Mouse (Mus musculus): ENCODE data around the gene Gm48551. TPM values are rescaled to one million over a fixed set of nuclear protein-coding genes. Genes with fewer than 3 reads are reported as not detected.
A peak's percentile ranks its signal among the peaks of the same experiment; 100 is the strongest.

The Gm48551 gene
- polyA plus RNA-seq, 1 experiment from 2014 or later: 3.8 TPM

DNA sequence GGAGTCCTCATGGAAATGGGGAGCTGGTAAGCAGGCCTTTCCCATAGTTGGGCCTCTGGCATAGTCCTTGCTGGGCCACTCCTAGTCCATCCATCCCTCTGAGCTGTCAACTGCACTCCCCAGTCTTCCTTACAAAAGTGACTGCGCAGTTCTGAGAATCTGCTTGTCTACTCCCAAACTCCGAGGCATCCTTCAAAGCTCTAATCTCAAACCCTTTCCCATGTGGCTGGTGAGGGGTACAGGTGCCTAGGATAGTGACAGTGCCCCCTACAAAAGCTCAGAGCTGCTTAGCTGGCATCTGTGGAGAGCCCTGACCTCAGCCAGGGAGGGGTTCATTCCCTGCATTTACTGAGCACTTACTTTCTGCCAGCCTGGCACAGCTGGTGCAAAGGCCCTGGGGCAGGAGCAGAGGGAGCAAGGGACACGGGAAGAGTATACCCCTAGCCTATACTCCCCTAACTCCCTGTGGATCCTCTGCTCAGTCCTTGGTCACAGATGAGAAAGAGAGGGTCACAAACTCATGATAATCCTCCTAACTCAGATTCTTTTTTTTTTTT, 38.5 kb downstream of the Gm48551 start:
- H3K4me1 ChIP-seq (ENCODE audit: control insufficient read depth, insufficient read depth, low read length): peaks cover 26% of the 10 kb centered on the region
- WGBS: 80% methylated on average over 3 of the region's 3 CpGs

DNA sequence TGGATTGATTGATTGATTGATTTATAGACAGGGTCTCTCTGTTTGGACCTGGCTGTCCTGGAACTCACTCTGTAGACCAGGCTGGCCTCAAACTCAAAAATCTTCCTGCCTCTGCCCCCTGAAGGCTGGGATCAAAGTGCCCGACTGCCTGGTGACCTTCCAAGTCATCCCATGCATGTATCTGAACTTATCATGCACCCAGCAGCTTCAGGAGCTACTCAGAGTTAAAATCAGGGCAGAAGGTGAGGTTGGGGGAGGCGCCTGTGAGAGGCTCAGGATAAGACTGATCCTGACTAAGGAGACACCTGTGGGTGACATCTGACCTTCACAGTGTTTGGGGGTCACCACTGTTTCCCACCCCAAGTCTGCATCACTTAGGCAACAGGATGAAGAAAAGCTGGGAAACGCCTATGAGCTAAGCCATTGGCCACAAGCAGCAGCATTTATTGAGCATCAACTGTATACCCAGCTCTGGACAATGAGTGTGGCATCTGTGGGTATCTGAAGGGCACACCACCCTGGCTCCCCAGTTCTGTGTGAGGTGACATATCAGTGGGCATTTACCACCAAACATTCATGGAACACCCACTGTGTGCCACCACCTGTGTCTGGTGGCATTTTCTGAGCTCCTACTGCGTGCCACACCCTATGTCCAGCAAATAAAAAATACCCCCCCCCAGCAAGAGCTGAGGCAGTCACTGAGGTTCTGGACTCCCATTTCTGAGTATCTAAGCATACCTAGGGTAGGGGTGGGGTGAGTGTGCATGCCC, 39.4 kb downstream of the Gm48551 start:
- H3K36me3 ChIP-seq (ENCODE audit: control insufficient read depth, insufficient read depth, low read length): peaks cover 9% of the 10 kb centered on the region; the same call in 1 of the 2 replicates
- no peaks in the 10 kb centered on the region for H3K27me3 ChIP-seq (ENCODE audit: control insufficient read depth, insufficient read depth, low read length)
- no peaks in the 10 kb centered on the region for H3K9me3 ChIP-seq (ENCODE audit: control insufficient read depth, low read length)
- no peak for ATAC-seq (ENCODE audit: low FRiP score, low TSS enrichment)
- peak overlapping the region; percentile 79; the same call in 1 of the 2 replicates for H3K9ac ChIP-seq (ENCODE audit: low read depth, low read length)
- H3K4me1 ChIP-seq (ENCODE audit: control insufficient read depth, insufficient read depth, low read length): peaks cover 23% of the 10 kb centered on the region
- H3K4me2 ChIP-seq (replicated peaks; ENCODE audit: low read depth, low read length): peak overlapping the region; percentile 63
- H3K4me3 ChIP-seq (ENCODE audit: low read length): peak overlapping the region; percentile 71; the same call in 1 of the 2 replicates
- WGBS: 62% methylated on average over 4 of the region's 4 CpGs
- H3K27ac ChIP-seq (ENCODE audit: low read depth, low read length): peak overlapping the region; percentile 69; the same call in 1 of the 2 replicates

More for the DNA sequence above, 38.5 kb downstream of the Gm48551 start:
- no peak for ATAC-seq (ENCODE audit: low FRiP score, low TSS enrichment)
- Histone ChIP-seq H3K4me3 (ENCODE audit: low read length) (no peak overlapping the region), H3K27me3 (ENCODE audit: control insufficient read depth, insufficient read depth, low read length) (no peaks in the 10 kb centered on the region), H3K9me3 (ENCODE audit: control insufficient read depth, low read length) (no peaks in the 10 kb centered on the region), H3K9ac (ENCODE audit: low read depth, low read length) (no peak overlapping the region), H3K36me3 (ENCODE audit: control insufficient read depth, insufficient read depth, low read length) (peaks cover 9% of the 10 kb centered on the region; the same call in 1 of the 2 replicates), H3K4me2 (replicated peaks; ENCODE audit: low read depth, low read length) (no peak overlapping the region), H3K27ac (ENCODE audit: low read depth, low read length) (no peak overlapping the region)

DNA sequence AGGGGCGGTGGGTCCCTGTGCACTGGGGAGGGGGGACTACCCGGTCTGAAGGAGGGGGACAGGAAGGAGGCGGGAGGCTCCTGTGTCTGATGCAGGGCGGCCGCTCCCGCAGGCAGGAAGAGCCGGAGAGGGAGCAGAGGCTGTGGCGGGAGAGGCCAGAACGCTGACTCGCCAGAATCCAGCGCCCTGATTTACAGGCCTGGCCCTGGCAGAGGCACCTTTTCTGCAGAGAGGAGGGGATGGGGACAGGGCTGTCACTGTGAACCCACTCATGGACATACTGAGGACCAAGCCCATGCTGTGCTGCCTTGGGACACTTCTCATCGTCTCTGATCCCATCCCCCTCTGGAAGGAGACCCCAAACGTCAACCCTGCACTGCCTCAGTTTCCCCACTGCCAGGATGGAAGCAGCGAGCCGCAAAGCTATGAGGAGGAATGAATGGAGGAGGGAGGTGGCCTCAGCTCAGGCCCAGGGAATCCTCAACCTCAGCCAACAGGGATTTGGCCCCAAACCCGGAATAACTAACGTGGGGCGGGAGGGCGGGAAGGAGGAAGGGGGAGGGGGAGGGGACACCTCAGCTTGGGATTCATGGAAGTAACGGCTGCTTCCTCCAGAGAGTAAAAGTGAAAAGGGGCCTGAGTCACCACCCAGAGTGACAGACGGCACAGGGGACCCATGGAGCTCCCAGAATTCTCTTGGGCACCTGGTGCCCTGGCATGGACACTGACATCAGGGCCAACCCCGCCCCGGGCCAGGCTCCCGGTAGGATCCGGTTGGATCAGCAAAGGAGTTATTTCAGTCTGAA, 40.2 kb downstream of the Gm48551 start:
- H3K9me3 ChIP-seq (ENCODE audit: control insufficient read depth, low read length): no peaks in the 10 kb centered on the region
- peaks cover 9% of the 10 kb centered on the region; the same call in 1 of the 2 replicates for H3K36me3 ChIP-seq (ENCODE audit: control insufficient read depth, insufficient read depth, low read length)
- H3K27me3 ChIP-seq (ENCODE audit: control insufficient read depth, insufficient read depth, low read length): no peaks in the 10 kb centered on the region
- peaks cover 22% of the 10 kb centered on the region for H3K4me1 ChIP-seq (ENCODE audit: control insufficient read depth, insufficient read depth, low read length)
- peak overlapping the region; percentile 71 for H3K4me3 ChIP-seq (ENCODE audit: low read length)
- H3K27ac ChIP-seq (ENCODE audit: low read depth, low read length): peak overlapping the region; percentile 69; the same call in 1 of the 2 replicates
- peak overlapping the region; percentile 63 for H3K4me2 ChIP-seq (replicated peaks; ENCODE audit: low read depth, low read length)
- peak; percentile 28 for ATAC-seq (ENCODE audit: low FRiP score, low TSS enrichment)
- peak overlapping the region; percentile 79 for H3K9ac ChIP-seq (ENCODE audit: low read depth, low read length)
- 2% methylated on average over 25 of the region's 25 CpGs for WGBS

DNA sequence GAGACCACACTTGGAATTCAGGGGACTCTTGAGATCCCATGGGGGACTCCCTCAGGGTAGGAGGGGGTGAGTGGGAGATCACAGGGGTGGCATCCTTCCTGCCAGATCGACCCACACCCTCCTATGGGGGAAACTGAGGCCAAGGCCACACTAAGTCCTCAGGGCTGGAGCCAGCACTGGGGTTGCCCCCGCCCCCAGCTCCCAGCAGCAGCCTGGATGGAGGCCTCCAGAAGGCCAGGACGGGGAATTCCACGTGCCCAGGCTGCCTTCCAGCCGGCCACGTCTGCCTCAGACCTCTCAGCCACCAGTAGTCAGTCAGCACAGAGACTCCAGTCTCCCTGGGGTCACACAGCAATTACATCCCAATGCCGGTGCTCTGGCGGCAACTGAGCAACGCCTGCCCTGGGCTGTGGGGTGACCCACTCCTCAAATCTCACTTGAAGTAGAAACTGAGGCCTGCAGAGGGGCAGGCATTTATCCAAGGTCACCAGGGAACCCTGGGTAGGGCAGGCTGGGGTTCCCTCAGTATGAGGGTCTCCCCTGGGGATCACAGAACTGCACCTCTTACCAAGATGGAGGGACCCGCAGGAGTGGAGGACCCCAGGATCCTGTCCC, 41.1 kb downstream of the Gm48551 start:
- H3K36me3 ChIP-seq (ENCODE audit: control insufficient read depth, insufficient read depth, low read length): peaks cover 2% of the 10 kb centered on the region; the same call in 1 of the 2 replicates
- ATAC-seq (ENCODE audit: low FRiP score, low TSS enrichment): no peak
- H3K27ac ChIP-seq (ENCODE audit: low read depth, low read length): peak overlapping the region; percentile 56; the same call in 1 of the 2 replicates
- peak overlapping the region; percentile 79; the same call in 1 of the 2 replicates for H3K9ac ChIP-seq (ENCODE audit: low read depth, low read length)
- 29% methylated on average over 9 of the region's 10 CpGs for WGBS
- peak overlapping the region; percentile 63 for H3K4me2 ChIP-seq (replicated peaks; ENCODE audit: low read depth, low read length)
- H3K9me3 ChIP-seq (ENCODE audit: control insufficient read depth, low read length): no peaks in the 10 kb centered on the region
- H3K4me1 ChIP-seq (ENCODE audit: control insufficient read depth, insufficient read depth, low read length): peaks cover 25% of the 10 kb centered on the region
- H3K4me3 ChIP-seq (ENCODE audit: low read length): peak overlapping the region; percentile 71
- no peaks in the 10 kb centered on the region for H3K27me3 ChIP-seq (ENCODE audit: control insufficient read depth, insufficient read depth, low read length)

DNA sequence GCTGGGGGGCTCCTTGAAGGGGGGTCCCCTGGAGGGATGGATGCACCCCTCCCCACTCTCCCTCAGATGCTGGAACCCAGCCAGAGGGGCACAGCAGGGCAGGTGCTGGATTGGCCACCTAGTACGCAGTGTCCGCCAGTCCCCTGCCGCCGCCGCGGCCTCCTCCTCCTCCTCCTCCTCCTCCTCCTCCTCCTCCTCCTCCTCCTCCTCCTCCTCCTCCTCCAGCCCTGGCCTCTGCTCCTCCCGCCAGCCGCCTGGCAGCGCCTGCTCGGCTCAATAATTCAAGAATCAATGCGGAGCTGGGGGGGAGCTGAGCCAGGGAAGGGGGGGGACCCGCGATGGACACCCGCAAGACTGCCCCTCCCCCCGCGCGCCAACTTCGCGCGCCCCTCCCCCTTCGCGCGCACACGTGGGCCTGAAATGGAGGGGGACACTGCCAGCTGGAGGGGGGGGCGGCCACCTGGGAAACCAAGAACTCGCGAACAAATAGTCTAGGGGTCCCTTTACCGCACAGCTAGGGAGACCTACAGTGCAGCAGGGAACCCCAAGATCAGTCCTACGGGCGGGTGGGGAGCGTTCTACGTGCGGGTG, 41.9 kb downstream of the Gm48551 start:
- Histone ChIP-seq H3K36me3 (ENCODE audit: control insufficient read depth, insufficient read depth, low read length) (no peaks in the 10 kb centered on the region), H3K4me2 (replicated peaks; ENCODE audit: low read depth, low read length) (peak overlapping the region; percentile 63), H3K4me3 (ENCODE audit: low read length) (peak overlapping the region; percentile 71), H3K4me1 (ENCODE audit: control insufficient read depth, insufficient read depth, low read length) (peaks cover 25% of the 10 kb centered on the region), H3K27ac (ENCODE audit: low read depth, low read length) (no peak overlapping the region; the same call in 1 of the 2 replicates), H3K9ac (ENCODE audit: low read depth, low read length) (peak overlapping the region; percentile 79), H3K27me3 (ENCODE audit: control insufficient read depth, insufficient read depth, low read length) (no peaks in the 10 kb centered on the region), H3K9me3 (ENCODE audit: control insufficient read depth, low read length) (no peaks in the 10 kb centered on the region)
- WGBS: under 1% methylated on average over 23 of the region's 33 CpGs
- no peak for ATAC-seq (ENCODE audit: low FRiP score, low TSS enrichment)

DNA sequence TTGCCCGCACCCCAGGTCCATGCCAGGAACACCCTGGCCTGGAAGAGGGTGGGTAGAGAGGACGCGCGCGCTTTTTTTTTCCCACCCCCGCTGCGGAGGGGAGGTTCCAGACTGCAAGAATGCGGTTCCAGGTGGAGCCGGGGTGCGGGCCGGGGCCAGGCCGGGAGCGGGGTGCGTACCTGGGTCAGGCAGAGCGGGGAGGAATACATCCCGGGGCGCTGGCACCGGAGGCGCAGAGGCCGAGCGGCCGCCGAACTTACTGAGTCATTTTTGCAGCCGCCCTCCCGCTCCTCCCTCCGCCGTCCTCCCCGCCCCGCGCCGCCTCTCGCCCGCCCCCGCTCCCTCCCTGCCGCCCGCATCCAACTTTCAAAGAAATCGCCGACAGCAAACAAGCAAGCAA, 42.6 kb downstream of the Gm48551 start:
- WGBS: 2% methylated on average over 36 of the region's 38 CpGs
- H3K4me1 ChIP-seq (ENCODE audit: control insufficient read depth, insufficient read depth, low read length): peaks cover 31% of the 10 kb centered on the region

DNA sequence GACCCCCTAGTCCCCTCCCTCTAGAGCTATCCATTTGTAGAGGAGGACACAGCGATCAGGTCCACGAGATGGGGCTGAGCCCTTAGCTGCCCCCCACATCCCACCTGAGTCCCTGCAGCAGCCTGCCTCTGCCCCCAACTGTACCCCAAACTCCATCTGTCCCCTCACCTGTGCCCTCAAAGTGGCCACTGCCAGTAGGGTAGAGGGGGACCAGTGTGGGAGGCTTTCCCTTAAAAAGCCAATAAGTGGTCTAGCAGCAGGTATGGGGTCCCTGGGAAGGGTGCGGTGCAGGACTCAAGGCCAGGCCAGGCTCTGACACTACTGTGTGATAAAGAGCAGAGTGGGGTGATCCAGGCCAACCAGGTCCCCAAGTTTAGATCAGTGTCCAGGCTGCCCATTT, 43.1 kb downstream of the Gm48551 start:
- no peak overlapping the region for H3K27ac ChIP-seq (ENCODE audit: low read depth, low read length)
- WGBS: 28% methylated on average over 3 of the region's 3 CpGs

More for the DNA sequence above, 42.6 kb downstream of the Gm48551 start:
- H3K27ac ChIP-seq (ENCODE audit: low read depth, low read length): no peak overlapping the region; the same call in 1 of the 2 replicates
- no peaks in the 10 kb centered on the region for H3K9me3 ChIP-seq (ENCODE audit: control insufficient read depth, low read length)
- no peaks in the 10 kb centered on the region for H3K36me3 ChIP-seq (ENCODE audit: control insufficient read depth, insufficient read depth, low read length)
- peak overlapping the region; percentile 63 for H3K4me2 ChIP-seq (replicated peaks; ENCODE audit: low read depth, low read length)
- no peaks in the 10 kb centered on the region for H3K27me3 ChIP-seq (ENCODE audit: control insufficient read depth, insufficient read depth, low read length)
- H3K9ac ChIP-seq (ENCODE audit: low read depth, low read length): peak overlapping the region; percentile 79
- ATAC-seq (ENCODE audit: low FRiP score, low TSS enrichment): no peak
- peak overlapping the region; percentile 71 for H3K4me3 ChIP-seq (ENCODE audit: low read length)

DNA sequence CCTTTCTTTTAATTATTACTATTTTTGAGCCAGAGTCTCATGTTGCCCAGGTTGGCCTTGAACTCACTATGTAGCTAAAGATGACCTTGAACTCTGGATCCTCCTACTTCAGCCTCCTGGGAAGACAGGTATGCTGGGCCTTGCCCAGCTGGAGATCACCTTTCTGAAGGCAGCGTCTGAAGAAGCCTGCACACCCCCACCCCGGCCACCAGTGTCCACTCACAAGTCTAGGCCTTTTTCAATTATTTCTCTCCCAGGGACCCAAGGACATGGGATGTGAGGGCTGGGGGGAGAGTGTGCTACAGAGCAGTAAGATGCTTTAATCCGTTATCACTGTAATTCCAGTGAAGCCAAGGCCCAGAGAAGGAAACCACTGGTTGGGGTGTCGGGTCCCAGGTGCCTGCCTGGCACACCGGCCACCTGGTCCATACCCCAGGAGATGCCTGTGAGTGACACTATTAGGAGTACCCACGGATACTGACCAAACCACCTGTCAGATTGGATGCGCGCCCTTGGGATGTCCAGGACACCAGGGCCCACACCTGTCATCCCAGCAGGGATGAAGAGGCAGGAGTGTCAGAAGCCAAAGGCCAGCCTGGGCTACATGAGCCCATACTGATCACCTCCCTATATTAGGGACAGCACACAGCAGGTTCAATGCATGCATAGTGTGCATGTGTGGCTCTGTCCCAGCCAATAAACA, 43.7 kb downstream of the Gm48551 start:
- ATAC-seq (ENCODE audit: low FRiP score, low TSS enrichment): no peak
- Histone ChIP-seq H3K36me3 (ENCODE audit: control insufficient read depth, insufficient read depth, low read length) (no peaks in the 10 kb centered on the region), H3K27me3 (ENCODE audit: control insufficient read depth, insufficient read depth, low read length) (no peaks in the 10 kb centered on the region), H3K4me1 (ENCODE audit: control insufficient read depth, insufficient read depth, low read length) (peaks cover 31% of the 10 kb centered on the region), H3K9me3 (ENCODE audit: control insufficient read depth, low read length) (no peaks in the 10 kb centered on the region), H3K4me2 (replicated peaks; ENCODE audit: low read depth, low read length) (no peak overlapping the region), H3K9ac (ENCODE audit: low read depth, low read length) (no peak overlapping the region), H3K4me3 (ENCODE audit: low read length) (no peak overlapping the region), H3K27ac (ENCODE audit: low read depth, low read length) (no peak overlapping the region)
- WGBS: 78% methylated on average over 8 of the region's 8 CpGs

More for the DNA sequence above, 43.1 kb downstream of the Gm48551 start:
- no peak for ATAC-seq (ENCODE audit: low FRiP score, low TSS enrichment)
- Histone ChIP-seq H3K4me1 (ENCODE audit: control insufficient read depth, insufficient read depth, low read length) (peaks cover 31% of the 10 kb centered on the region), H3K9ac (ENCODE audit: low read depth, low read length) (peak overlapping the region; percentile 79), H3K4me3 (ENCODE audit: low read length) (peak overlapping the region; percentile 71), H3K36me3 (ENCODE audit: control insufficient read depth, insufficient read depth, low read length) (no peaks in the 10 kb centered on the region), H3K9me3 (ENCODE audit: control insufficient read depth, low read length) (no peaks in the 10 kb centered on the region), H3K27me3 (ENCODE audit: control insufficient read depth, insufficient read depth, low read length) (no peaks in the 10 kb centered on the region), H3K4me2 (replicated peaks; ENCODE audit: low read depth, low read length) (peak overlapping the region; percentile 63)

All from kidney, embryonic 14.5 days (tissue).